Mouse (Mus musculus): ENCODE measurements around the gene Gm17545. TPM values are rescaled to one million over a fixed set of nuclear protein-coding genes. Genes with fewer than 3 reads are reported as not detected.

The Gm17545 gene
- total and polyA plus RNA-seq, 3 experiments: not detected

GRCm38 (mm10) chr9:22488963-22489362, 34.9 kb downstream of the Gm17545 start:
- no peak for DNase-seq

- DNase-seq: no peak
Measured at GRCm38 (mm10) chr9:22494203-22494807, 40.2 kb downstream of the Gm17545 start.

- DNase-seq: no peak
Measured at GRCm38 (mm10) chr9:22495133-22495532, 41.0 kb downstream of the Gm17545 start.

GRCm38 (mm10) chr9:22497021-22497767, 43.1 kb downstream of the Gm17545 start:
- DNase-seq: no peak

GRCm38 (mm10) chr9:22502972-22503371, 48.9 kb downstream of the Gm17545 start:
- no peak for DNase-seq

- no peak for DNase-seq
Measured at GRCm38 (mm10) chr9:22503581-22503980, 49.5 kb downstream of the Gm17545 start.

- DNase-seq: no peak
Measured at GRCm38 (mm10) chr9:22505574-22505973, 51.5 kb downstream of the Gm17545 start.

Other genes starting within 250 kb of the Gm17545 start
- gene Zfp809, start 228.6 kb upstream of the Gm17545 start, total RNA-seq (2021): 10 to 100 TPM; 31.8 to 52.5 TPM
- gene Zfp809, start 228.6 kb upstream of the Gm17545 start, polyA plus RNA-seq (2012; rRNA removed): 11.9 and 26.1 TPM in 2 replicates
- 1 to 10 TPM in 1 of 2 experiments, under 1 TPM in 1; 0.58 to 1.1 TPM for gene Zfp599, start 194.4 kb upstream of the Gm17545 start, total RNA-seq (2021)
- 0.04 TPM in 1 of 2 replicates, not detected in the other for gene Zfp599, start 194.4 kb upstream of the Gm17545 start, polyA plus RNA-seq (2012; rRNA removed)
- gene Zfp810, start 146.6 kb upstream of the Gm17545 start, total RNA-seq (2021): 10 to 100 TPM in 1 of 2 experiments, 1 to 10 TPM in 1; 5.7 to 11.0 TPM
- gene Zfp810, start 146.6 kb upstream of the Gm17545 start, polyA plus RNA-seq (2012; rRNA removed): 1.8 and 2.2 TPM in 2 replicates
- gene Anln, start 65.1 kb upstream of the Gm17545 start, total RNA-seq (2021): 1 to 10 TPM; 3.5 to 3.6 TPM
- gene Anln, start 65.1 kb upstream of the Gm17545 start, polyA plus RNA-seq (2012; rRNA removed): 0.29 and 0.48 TPM in 2 replicates
- 10 to 100 TPM in 1 of 2 experiments, 1 to 10 TPM in 1; 3.7 to 11.9 TPM for gene 9530077C05Rik, start 42.8 kb upstream of the Gm17545 start, total RNA-seq (2021)
- gene 9530077C05Rik, start 42.8 kb upstream of the Gm17545 start, polyA plus RNA-seq (2012; rRNA removed): 1.2 and 1.3 TPM in 2 replicates
- 10 to 100 TPM; 34.2 to 39.0 TPM for gene Rp9, start 15.5 kb downstream of the Gm17545 start, total RNA-seq (2021)
- gene Rp9, start 15.5 kb downstream of the Gm17545 start, polyA plus RNA-seq (2012; rRNA removed): 96.1 and 145 TPM in 2 replicates
- 10 to 100 TPM; 12.8 to 18.0 TPM for gene Bbs9, start 21.4 kb downstream of the Gm17545 start, total RNA-seq (2021)
- 4.3 and 6.0 TPM in 2 replicates for gene Bbs9, start 21.4 kb downstream of the Gm17545 start, polyA plus RNA-seq (2012; rRNA removed)